In genomic region chr2:165861683-165862594, GRCm38 (mm10) we compare ENCODE assay signal across 10 mouse cellular contexts. TPM values are rescaled to one million over a fixed set of nuclear protein-coding genes. Genes with fewer than 3 reads are reported as not detected.
DNase-seq lines count a peak whose midpoint lies in the region; ATAC-seq lines count a peak whose summit lies in the region.
"Had no signal": no experiment of that assay in that cellular context is flagged by ENCODE, and none has a peak within 500 bp of the region (broad histone marks: within the 10 kb centered on the region; RNA-seq: fewer than 3 reads in every experiment).

No protein-coding gene starts in this region.

- H3K4me1 ChIP-seq in heart, embryonic 13.5 days, result peaks cover 76% of the 10 kb centered on the region
- H3K4me1 ChIP-seq in hindbrain, embryonic 15.5 days (replicated peaks), result peaks cover 72% of the 10 kb centered on the region
- peaks cover 84% of the 10 kb centered on the region for H3K4me1 ChIP-seq in neural tube, embryonic 12.5 days

- no peaks in the 10 kb centered on the region for H3K27me3 ChIP-seq in heart, embryonic 13.5 days (replicated peaks)
- H3K27me3 ChIP-seq in hindbrain, embryonic 15.5 days, result no peaks in the 10 kb centered on the region
- no peaks in the 10 kb centered on the region for H3K27me3 ChIP-seq in neural tube, embryonic 12.5 days (replicated peaks)
- H3K27me3 ChIP-seq: CH12.LX had no signal

- no peak overlapping the region for H3K27ac ChIP-seq in heart, embryonic 13.5 days (replicated peaks)
- peak overlapping the region; percentile 59 for H3K27ac ChIP-seq in hindbrain, embryonic 15.5 days (replicated peaks)
- peak overlapping the region; percentile 46 for H3K27ac ChIP-seq in neural tube, embryonic 12.5 days
- H3K27ac ChIP-seq: macrophage had no signal

- H3K9ac ChIP-seq in heart, embryonic 13.5 days, result 0 out of 2 replicates have a peak overlapping the region, but pooled peaks have one; percentile 37
- H3K9ac ChIP-seq in hindbrain, embryonic 15.5 days, result no peak overlapping the region
- no peak overlapping the region for H3K9ac ChIP-seq in neural tube, embryonic 12.5 days

- H3K4me3 ChIP-seq in heart, embryonic 13.5 days, result no peak overlapping the region
- H3K4me3 ChIP-seq in hindbrain, embryonic 15.5 days, result no peak overlapping the region
- H3K4me3 ChIP-seq in neural tube, embryonic 12.5 days, result no peak overlapping the region

- no peak overlapping the region for H3K4me2 ChIP-seq in heart, embryonic 13.5 days
- no peak overlapping the region for H3K4me2 ChIP-seq in hindbrain, embryonic 15.5 days
- 0 out of 2 replicates have a peak overlapping the region, but pooled peaks have one; percentile 18 for H3K4me2 ChIP-seq in neural tube, embryonic 12.5 days (replicated peaks)

- DNase-seq in heart, postnatal 10 days, result no peak
- peak; percentile 52 for DNase-seq in brain, adult 2 months (ENCODE audit: low read depth, low spot score)
- no peak for DNase-seq in urinary bladder, postnatal 14 days (ENCODE audit: low spot score)
- no peak for DNase-seq in cerebellum, adult 9-11 months
- no peak for DNase-seq in ovary, adult 18-20 months (ENCODE audit: low spot score)

- H3K36me3 ChIP-seq in heart, embryonic 13.5 days, result peaks cover 40% of the 10 kb centered on the region
- H3K36me3 ChIP-seq in hindbrain, embryonic 15.5 days, result no peaks in the 10 kb centered on the region
- H3K36me3 ChIP-seq in neural tube, embryonic 12.5 days, result 0 out of 2 replicates have a peak, but pooled peaks cover 4% of the 10 kb centered on the region

- ATAC-seq in heart, embryonic 13.5 days (ENCODE audit: extremely low read depth, insufficient number of reproducible peaks, low FRiP score, low TSS enrichment), result no peak
- ATAC-seq in hindbrain, embryonic 15.5 days (ENCODE audit: low FRiP score, low read depth), result peak; percentile 74
- ATAC-seq in neural tube, embryonic 12.5 days (ENCODE audit: low FRiP score, low read depth), result peak; percentile 74

- intact Hi-C loops in heart, postnatal 10 days (cut with DNase I), result no loop called here

- 87% methylated on average over 26 of the region's 26 CpGs for WGBS in heart, embryonic 13.5 days
- 59% methylated on average over 26 of the region's 26 CpGs for WGBS in hindbrain, embryonic 15.5 days
- 51% methylated on average over 26 of the region's 26 CpGs for WGBS in neural tube, embryonic 12.5 days

- no peaks in the 10 kb centered on the region for H3K9me3 ChIP-seq in heart, embryonic 13.5 days
- H3K9me3 ChIP-seq in hindbrain, embryonic 15.5 days, result no peaks in the 10 kb centered on the region
- no peaks in the 10 kb centered on the region for H3K9me3 ChIP-seq in neural tube, embryonic 12.5 days

RNA-seq across cellular contexts. Expression of gene Zmynd8, which starts 36.9 kb away (rescaled TPM):
- 41.5 and 42.4 TPM in 2 replicates for polyA plus RNA-seq in heart, embryonic 13.5 days (2015; fragmentation: Nextera tagmentation; extraction: Ambion mirVana)
- 10 to 100 TPM; 48.7 to 55.5 TPM for total RNA-seq in heart, postnatal 10 days (2021)
- polyA plus RNA-seq in hindbrain, embryonic 15.5 days (2015; fragmentation: Nextera tagmentation; extraction: Ambion mirVana), result 71.8 and 79.2 TPM in 2 replicates
- 68.7 and 81.4 TPM in 2 replicates for polyA plus RNA-seq in neural tube, embryonic 12.5 days (2016; fragmentation: Nextera tagmentation; extraction: Ambion mirVana)
